Comparison of ENCODE assay signal across 11 mouse cellular contexts in the genomic region with DNA sequence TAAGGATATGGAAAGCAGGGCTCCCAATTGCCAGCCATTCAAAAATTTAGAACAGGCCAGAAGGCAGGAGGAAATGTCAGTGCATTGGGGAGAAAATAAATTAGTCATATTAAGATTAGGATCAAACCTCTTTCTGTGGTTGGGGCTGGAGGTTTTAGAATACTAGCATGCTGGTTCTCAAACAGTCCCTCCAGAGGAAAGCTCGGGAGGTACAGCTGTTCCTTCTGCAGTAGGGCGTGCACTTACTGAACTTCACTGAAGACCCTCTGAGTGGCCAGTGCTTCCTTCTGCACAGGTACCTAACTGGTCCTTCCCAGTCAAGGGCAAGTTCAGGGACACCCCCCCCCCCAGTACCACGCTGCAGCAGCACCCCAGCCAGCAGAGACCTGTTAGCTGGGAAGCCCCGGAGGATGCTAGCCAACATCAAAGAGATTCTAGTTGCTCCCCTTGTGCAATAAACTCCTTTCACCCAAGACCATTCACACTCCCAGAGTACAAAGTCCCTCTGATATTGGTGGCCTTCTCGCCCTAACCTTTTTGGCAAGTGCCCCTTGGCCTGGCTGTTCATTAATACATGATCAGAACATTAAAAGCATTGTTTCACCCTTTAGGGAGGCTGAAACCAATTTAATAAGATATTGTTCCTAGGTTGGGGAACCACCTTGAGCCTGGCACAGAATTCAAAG. TPM values are rescaled to one million over a fixed set of nuclear protein-coding genes. Genes with fewer than 3 reads are reported as not detected.
A peak's percentile ranks its signal among the peaks of the same experiment; 100 is the strongest.
DNase-seq lines count a peak whose midpoint lies in the region; ATAC-seq and TF ChIP-seq lines count a peak whose summit lies in the region.
"Had no signal": no experiment of that assay in that cellular context is flagged by ENCODE, and none has a peak within 500 bp of the region (broad histone marks: within the 10 kb centered on the region; RNA-seq: fewer than 3 reads in every experiment).

No protein-coding gene starts in this region.

- H3K4me2 ChIP-seq in intestine, embryonic 14.5 days (ENCODE audit: low read length), result peak overlapping the region; percentile 24
- peak overlapping the region; percentile 45; the same call in 1 of the 2 replicates for H3K4me2 ChIP-seq in stomach, postnatal 0 days (replicated peaks; ENCODE audit: low read depth)

- no peak overlapping the region for H3K9ac ChIP-seq in intestine, embryonic 14.5 days (ENCODE audit: low read length)
- no peak overlapping the region for H3K9ac ChIP-seq in stomach, postnatal 0 days (ENCODE audit: low read length)
- H3K9ac ChIP-seq: lung, embryonic 15.5 days had no signal

- TF ChIP-seq EP300 in stomach, postnatal 0 days (optimal IDR thresholded peaks at IDR 0.05), result no peak

- DNase-seq in kidney, adult 2 months, result peak; percentile 63
- no peak for DNase-seq in kidney, postnatal 25 days
- peak; percentile 49 for DNase-seq in thymus, postnatal 25 days
- DNase-seq in thymus, postnatal 4 days, result no peak
- DNase-seq in intestine, embryonic 14.5 days (ENCODE audit: low spot score), result no peak
- DNase-seq in stomach, postnatal 0 days (ENCODE audit: low spot score), result no peak
- no peak for DNase-seq in lung, postnatal 25 days (ENCODE audit: low spot score)
- DNase-seq in left cerebral cortex, adult 8-10 months (ENCODE audit: low spot score in 2 of 2), result no peak
- DNase-seq: cerebellum, postnatal 36 days had no signal

- H3K9me3 ChIP-seq in intestine, embryonic 14.5 days (ENCODE audit: control insufficient read depth, low read length), result no peaks in the 10 kb centered on the region
- no peaks in the 10 kb centered on the region for H3K9me3 ChIP-seq in stomach, postnatal 0 days (ENCODE audit: control insufficient read depth, low read length)
- H3K9me3 ChIP-seq: heart, embryonic 10.5 days; lung, embryonic 15.5 days had no signal

- no peak overlapping the region for H3K27ac ChIP-seq in kidney, adult 2 months (ENCODE audit: insufficient read depth, low read depth, low read length)
- H3K27ac ChIP-seq in intestine, embryonic 14.5 days (ENCODE audit: low read depth), result peak overlapping the region; percentile 51; the same call in 1 of the 2 replicates
- peak overlapping the region; percentile 67; the same call in 1 of the 2 replicates for H3K27ac ChIP-seq in stomach, postnatal 0 days (replicated peaks)
- H3K27ac ChIP-seq: heart, embryonic 10.5 days; lung, embryonic 15.5 days had no signal

- TF ChIP-seq CTCF in kidney, adult 2 months (conservative IDR thresholded peaks at IDR 0.05; ENCODE audit: insufficient read depth, insufficient read length, low read depth, low read length), result no peak
- peak; percentile 28 for TF ChIP-seq CTCF in stomach, postnatal 0 days (IDR thresholded peaks at IDR 0.05; ENCODE audit: low read depth)

- H3K4me1 ChIP-seq in kidney, adult 2 months (ENCODE audit: control insufficient read depth, insufficient read depth, low read length), result peaks cover 36% of the 10 kb centered on the region
- H3K4me1 ChIP-seq in intestine, embryonic 14.5 days (replicated peaks; ENCODE audit: control insufficient read depth, insufficient read depth, low read length), result peaks cover 87% of the 10 kb centered on the region
- H3K4me1 ChIP-seq in stomach, postnatal 0 days (replicated peaks; ENCODE audit: control insufficient read depth, insufficient read depth), result peaks cover 44% of the 10 kb centered on the region

- TF ChIP-seq POLR2A in kidney, adult 2 months (IDR thresholded peaks at IDR 0.05; ENCODE audit: low read depth, low read length), result no peak

- no peaks in the 10 kb centered on the region for H3K27me3 ChIP-seq in kidney, adult 2 months (replicated peaks; ENCODE audit: control insufficient read depth, insufficient read depth, low read length)
- no peaks in the 10 kb centered on the region for H3K27me3 ChIP-seq in intestine, embryonic 14.5 days (replicated peaks; ENCODE audit: control insufficient read depth, insufficient read depth, low read length)
- no peaks in the 10 kb centered on the region for H3K27me3 ChIP-seq in stomach, postnatal 0 days (ENCODE audit: control insufficient read depth, insufficient read depth, low read length)
- H3K27me3 ChIP-seq: lung, embryonic 15.5 days had no signal

- 54% methylated on average over 5 of the region's 5 CpGs for WGBS in kidney, adult 2 months
- WGBS in intestine, embryonic 14.5 days, result 35% methylated on average over 5 of the region's 5 CpGs
- 44% methylated on average over 5 of the region's 5 CpGs for WGBS in stomach, postnatal 0 days

- H3K4me3 ChIP-seq in kidney, adult 2 months (ENCODE audit: insufficient read depth, low read depth, low read length), result no peak overlapping the region
- H3K4me3 ChIP-seq in intestine, embryonic 14.5 days (ENCODE audit: low read depth, low read length), result no peak overlapping the region
- no peak overlapping the region for H3K4me3 ChIP-seq in stomach, postnatal 0 days (ENCODE audit: low read depth, low read length)
- H3K4me3 ChIP-seq: heart, embryonic 10.5 days; lung, embryonic 15.5 days had no signal

- H3K36me3 ChIP-seq in kidney, adult 2 months (ENCODE audit: control insufficient read depth, insufficient read depth, low read length), result no peaks in the 10 kb centered on the region
- H3K36me3 ChIP-seq in intestine, embryonic 14.5 days (ENCODE audit: control insufficient read depth, insufficient read depth, low read length), result no peaks in the 10 kb centered on the region
- H3K36me3 ChIP-seq in stomach, postnatal 0 days (ENCODE audit: control insufficient read depth, insufficient read depth, low read length), result no peaks in the 10 kb centered on the region
- H3K36me3 ChIP-seq: heart, embryonic 10.5 days; lung, embryonic 15.5 days had no signal

- no peak for ATAC-seq in intestine, embryonic 14.5 days (replicated peaks; ENCODE audit: low FRiP score, low TSS enrichment, low read depth)
- peak; percentile 13; the same call in 1 of the 2 replicates for ATAC-seq in stomach, postnatal 0 days (ENCODE audit: low FRiP score, low TSS enrichment)

RNA-seq across cellular contexts. Expression of gene Lrig1, which starts 19.1 kb away (rescaled TPM):
- polyA plus RNA-seq in kidney, adult 2 months (2012; rRNA removed), result 12.1 and 14.1 TPM in 2 replicates
- polyA plus RNA-seq in intestine, embryonic 14.5 days (2014; fragmentation: Nextera tagmentation; extraction: Ambion mirVana), result 32.8 and 35.2 TPM in 2 replicates
- 15.2 and 19.6 TPM in 2 replicates for polyA plus RNA-seq in stomach, postnatal 0 days (2015; fragmentation: Nextera tagmentation; extraction: Ambion mirVana)
- 10 to 100 TPM; 28.5 to 38.8 (median 33.4) TPM for total RNA-seq in left cerebral cortex, adult 8-10 months (2022)

Comparison
In these comparisons a context has a peak if more than half of its experiments do, and no peak if none do; other contexts are left out.
1. DNase-seq: peak in kidney, adult 2 months (single experiment) and thymus, postnatal 25 days (single experiment); none in kidney, postnatal 25 days (0 of 2), thymus, postnatal 4 days (single experiment), intestine, embryonic 14.5 days (single experiment), stomach, postnatal 0 days (single experiment), lung, postnatal 25 days (single experiment) and left cerebral cortex, adult 8-10 months (0 of 2).